Mouse (Mus musculus): Measurements from ENCODE around the gene Phkb.
"Not testable (repeated sequence)": the region's sequence is repeated elsewhere in the genome, so short reads cannot be mapped to it uniquely, and the experiment has no call there.

Gene Phkb

DNA sequence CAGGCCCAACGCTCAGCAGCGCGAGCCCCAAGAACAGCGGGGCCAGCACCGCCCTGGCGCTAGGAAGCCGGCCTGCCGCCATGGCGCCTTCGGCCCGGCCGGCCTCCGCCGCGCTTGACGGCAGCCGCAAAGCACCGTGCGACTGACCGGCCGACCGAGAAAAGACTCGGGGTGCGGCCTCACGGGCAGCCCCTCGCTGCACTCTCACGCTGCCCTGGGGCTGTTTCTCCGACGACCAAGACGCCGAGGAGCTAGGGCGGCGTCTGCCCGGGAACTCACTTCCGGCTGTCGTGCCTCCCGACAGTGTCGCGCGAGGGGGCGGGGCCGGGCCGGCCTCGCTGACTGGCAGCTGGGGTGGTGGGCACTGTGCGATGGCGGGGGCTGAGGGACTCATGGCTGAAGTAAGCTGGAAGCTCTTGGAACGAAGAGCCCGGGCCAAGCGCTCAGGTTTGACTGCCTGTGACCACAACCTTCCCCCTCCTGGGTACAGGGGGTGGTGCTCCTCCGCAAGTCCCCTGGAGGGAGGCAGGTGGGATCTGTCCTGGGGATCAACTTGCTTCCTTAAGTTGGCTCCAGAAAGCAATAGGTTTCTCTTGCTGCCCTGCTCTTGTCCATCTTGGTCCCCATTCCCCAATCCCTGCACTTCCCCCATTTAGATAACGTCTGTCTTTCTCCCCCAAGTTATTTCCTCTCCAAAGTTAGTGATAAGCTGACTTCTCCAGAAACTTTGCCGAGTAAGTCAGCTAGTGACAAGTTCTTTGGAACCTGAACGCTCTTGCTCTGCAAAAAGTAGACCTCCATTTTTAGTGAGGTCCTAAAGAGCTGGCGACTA is at the start of gene Phkb, which contains the start of gene Itfg1:
Gene Phkb (plus strand): TSS at position 303 of the 832 bp plus-strand sequence.
Gene Itfg1 (minus strand): TSS at position 265 of the 832 bp plus-strand sequence.
- DNase-seq = peak; percentile 89

DNA sequence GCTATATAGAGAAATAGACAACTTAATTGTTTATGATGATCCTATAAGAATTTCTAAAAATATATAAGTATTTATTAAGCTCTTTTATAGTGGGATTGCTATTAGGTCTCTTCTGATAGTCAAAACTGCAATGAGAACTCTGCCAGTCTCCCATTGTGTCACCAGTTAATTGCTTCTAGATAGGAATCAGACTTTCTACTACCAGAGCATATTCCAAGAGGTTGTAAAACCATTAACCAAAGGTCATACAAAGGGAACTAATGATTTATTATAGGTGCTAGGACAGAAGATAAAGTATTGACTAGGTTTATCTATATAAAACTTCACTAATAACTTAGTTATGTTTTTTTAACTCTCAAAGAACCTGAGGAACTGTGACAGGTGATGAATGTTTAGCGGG is 44.4 kb upstream of the Phkb start:
- DNase-seq = not testable (repeated sequence)

DNA sequence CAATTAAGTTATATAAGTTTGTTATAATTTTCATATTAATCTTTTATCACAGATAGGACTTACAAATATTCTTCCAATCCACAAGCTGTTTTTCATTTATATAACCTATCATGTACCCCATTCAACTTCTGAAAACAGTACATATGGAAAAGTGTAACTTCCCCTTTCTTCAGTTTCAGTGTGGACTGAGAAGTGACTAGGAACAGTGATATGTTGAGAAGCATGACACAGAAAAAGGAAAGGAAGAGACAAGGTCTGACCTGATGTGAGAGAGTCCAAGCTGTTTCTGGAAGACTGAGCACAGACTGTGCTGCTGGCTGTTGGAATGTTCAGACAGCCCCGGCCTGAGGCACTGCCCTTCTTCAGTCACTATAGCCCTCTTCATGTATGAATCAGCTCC is 40.6 kb upstream of the Phkb start:
- DNase-seq = no peak

DNA sequence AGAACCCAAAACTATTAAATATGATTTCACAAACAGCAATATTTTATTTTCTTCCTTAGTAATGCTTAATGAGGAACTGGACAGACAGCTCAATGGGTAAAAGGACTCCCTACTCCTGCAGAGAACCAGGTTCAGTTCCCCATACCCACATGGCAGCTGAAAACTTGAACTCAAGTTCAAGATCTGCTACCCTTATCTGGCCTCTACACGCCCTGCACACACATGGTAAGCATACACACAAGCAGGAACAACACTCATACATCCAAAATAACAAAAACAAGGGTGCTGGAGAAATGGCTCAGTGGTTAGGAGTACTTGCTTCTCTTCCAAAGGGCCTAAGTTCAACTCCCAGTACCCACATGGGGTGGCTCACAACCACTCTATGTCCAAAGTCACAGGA is 39.4 kb upstream of the Phkb start:
- no peak for DNase-seq

DNA sequence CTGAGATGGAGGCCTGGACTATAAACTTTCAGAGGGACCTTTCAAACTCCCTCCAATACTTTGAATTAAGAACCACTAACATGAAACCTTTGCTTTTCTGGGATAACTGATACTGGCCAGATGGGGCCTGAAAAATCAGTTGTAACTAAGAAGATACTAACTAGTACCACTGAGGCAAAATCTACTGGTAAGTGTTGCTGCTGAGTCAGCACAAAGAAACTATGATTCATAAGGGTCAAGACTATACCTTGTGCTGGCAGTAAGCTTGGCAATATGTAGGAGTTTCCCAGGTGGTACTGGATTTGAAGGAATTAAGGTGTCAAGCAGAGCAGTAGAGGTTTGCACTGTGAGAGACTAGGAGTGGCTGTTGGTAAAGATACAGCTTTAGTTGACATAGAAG is 27.1 kb upstream of the Phkb start:
- no peak for DNase-seq

DNA sequence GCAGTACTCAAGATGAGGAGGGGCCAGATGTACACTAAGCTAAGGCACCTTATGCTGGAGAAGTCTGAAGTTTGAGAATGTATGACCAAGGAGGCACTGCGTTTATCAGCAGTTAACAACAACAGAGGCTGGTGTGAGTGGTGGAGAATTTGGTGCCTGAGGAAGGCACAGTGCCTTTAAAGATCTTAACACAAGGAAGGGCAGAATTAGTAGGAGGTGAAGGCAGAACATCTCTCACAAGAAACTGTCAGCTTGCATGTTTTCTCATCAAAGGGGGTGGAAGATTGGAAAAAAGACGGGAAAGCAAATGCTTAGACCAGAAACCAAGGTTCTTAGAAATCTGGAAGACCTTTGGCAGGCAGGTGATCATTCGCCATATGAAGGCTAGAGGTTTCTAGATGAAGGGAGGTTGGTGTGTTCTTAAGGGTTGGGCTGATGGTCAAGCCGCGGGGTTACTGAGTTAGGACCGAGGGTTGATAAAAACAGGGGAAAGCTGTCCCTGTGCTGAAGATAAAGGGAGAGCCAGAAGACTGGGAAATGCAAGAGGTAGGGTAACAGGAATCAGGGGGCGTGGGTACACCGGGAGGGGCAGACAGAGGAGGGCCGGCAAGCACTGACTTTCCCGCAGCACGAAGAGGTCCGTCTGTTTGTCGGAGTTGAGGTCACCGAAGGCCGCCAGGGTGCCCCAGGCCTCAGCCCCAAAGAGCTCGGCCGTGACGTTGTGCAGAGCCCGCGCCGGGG is 673 bp upstream of the Phkb start:
- DNase-seq = peak in 1 of 2 experiments; percentile 16

DNA sequence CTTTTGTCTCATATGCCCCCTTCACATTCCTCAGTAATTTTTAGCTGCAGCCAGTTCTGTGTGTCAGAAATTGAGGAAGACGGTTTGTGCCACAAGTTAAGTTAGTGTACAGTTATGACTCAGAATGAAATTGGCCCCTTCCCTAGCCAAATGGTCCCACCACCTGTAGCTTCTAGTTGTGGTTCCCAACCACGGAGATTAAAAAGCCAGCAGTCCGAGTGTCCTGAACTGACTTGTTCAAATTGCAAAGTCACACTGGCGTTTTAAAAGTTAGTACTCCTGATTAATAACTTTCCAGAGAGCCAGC is 683 bp downstream of the Phkb start:
- no peak for DNase-seq

DNA sequence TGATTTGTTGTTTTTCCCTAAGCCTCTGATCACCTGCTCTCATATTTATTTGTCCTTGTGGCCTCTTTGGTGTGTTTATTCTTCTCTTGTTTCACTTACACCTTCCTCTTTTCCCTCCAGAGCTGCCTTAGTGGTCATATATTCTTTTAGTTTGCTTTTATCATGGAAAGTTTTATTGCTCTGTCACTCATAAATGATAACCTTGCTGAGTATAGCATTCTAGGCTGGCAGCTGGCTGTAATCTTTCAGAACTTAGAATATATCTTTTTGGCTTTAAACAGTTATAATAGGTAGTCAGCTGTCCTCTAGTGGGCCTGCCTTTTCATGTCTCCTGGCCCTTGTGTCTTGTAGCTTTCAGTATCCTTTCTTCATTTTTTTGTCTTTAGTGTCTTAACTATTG is 5.1 kb downstream of the Phkb start:
- no peak for DNase-seq

DNA sequence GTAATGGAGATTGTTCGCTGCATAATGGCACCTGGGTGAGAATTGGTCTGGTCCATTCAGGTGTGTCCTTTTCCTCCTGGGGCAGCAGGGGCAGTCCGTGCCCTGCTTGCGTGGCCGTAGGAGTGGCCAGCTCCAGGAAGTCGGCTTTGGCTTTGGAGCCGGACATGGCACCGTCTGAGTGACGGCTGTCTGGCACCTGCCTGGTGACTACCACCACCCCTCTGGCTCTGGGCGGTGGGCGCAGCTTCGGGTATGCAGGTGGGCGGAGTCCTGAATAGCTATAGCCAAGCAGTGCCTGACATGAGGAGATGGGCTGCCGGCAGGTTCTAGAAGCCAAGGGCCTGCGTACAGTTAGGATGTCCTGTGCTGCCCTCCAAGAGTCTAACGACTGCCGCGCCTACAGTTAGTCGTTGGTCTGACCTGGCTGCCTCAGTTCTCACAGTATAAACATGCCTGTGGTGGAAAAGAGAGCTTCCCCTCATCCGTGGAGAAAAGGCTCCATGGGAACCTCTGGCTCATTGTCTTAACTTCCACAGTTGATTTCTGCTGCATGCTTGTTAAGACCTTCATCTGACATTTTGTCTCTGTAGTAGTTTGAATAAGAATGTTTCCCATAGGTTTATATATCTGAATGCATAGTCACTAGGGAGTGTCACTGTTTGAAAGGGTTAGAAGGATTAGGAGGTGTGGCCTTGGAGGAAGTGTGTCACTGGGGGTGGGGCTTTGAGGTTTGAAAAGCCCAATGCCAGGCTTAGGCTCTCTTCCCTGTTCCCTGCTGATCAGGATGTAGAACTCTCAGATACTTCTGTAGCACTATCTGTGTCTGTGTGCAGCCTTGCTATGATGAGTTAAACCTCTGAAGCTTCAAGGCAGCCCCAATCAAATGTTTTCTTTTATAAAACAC is 13.7 kb downstream of the Phkb start:
- DNase-seq = no peak

DNA sequence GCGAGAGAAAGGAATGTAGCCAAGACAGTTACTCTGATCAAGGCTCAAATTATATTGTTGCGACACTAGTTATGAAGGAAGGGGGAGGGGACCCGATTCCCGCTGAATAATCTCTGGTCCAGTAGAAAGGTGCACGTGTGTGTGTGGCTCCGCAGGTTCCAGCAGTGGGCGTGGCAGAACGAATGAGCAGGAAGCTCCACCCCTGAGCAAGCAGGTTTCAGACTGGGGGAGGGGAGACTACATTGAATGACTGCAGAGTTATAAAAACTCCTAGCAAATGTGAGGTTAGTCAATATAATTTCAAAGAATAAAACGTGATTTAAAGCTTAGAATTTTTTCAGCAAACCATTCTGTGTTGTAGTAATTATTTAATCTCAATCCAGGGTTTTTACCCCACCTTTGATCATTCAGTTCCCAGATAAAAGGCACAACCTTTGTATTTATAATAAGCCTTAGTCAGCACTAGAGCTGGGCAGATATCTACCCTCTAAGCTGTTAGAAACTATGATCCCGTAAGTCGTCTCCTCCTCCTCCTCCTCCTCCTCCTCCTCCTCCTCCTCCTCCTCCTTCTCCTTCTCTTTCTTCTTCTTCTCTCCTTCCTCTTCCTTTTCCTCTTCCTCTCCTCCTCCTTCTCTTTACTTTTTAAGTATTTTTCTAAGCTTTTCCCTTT is 16.6 kb downstream of the Phkb start:
- not testable (repeated sequence) for DNase-seq

DNA sequence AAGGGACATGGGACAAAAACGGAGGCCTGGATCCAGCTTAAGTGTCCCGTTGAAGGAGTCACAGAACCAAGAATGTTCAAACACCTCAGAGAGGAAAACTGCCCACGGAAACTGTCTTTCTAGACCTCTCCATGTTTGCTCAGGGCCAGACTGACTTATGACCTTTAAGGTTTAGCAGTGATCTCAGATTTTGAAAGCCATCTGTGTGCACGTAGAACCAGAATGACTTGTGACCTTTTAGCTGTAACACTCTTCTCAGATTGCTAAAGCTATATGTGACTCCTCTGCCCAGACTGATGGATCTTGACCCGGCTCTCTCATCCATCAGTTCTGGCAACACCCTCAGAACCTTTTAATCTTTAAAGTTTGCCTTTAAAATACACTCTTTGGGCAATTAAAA is 19.9 kb downstream of the Phkb start:
- DNase-seq = no peak

DNA sequence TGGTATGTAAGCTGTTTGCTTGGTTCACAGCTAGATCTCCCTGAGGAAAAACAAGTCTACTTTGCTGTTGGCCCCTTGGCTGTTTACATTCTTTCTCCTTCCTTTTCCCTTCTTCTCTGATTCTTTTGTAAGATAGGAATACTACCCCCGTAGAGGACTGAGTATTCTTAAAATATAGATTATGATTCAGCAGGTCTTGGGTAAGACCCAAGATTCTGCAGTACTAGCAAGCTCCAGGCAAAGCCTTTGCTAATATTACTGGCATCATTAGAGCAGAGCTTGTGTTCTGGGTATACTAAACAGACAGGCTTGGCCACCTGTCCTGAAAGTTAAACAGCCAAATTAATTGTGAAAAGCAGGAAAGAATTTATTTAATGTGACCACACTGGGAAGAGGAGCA is 21.6 kb downstream of the Phkb start:
- DNase-seq = no peak

DNA sequence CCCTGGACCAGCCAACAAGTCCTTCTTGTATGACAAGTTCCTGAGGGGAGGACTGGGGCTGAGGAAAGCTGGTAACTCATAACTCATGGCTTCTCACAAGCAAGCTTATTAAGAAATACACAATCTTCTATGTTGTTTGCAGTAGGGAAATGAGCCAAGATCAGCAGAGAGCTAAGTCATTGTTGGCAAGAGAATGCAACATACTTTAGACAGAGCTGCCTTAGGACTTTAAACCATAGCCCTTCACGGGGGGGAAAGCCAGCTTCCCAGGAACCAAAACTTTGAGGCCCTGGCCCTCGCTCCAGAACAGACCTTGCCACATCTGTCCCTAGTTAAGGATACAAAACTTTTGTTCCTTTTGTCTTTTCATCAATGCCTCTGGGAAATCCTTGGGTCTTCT is 30.9 kb downstream of the Phkb start:
- DNase-seq = no peak

DNA sequence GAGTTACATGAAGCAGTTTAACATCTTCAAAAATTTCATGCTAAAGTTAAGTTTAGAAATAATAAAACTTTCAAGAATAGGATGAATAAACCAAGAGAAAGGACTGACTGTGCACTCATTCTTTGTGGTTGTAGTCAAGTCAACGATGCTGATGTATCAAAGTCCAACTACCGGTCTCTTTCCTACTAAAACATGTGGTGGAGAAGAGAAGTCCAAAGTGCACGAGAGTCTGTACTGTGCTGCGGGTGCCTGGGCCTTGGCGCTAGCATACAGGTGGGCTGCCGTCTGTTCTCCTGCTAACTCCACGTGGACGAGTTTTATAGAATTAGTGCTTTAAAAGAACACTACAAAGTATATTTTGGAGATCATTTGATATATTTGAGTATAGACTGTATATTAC is 37.2 kb downstream of the Phkb start:
- no peak for DNase-seq

DNA sequence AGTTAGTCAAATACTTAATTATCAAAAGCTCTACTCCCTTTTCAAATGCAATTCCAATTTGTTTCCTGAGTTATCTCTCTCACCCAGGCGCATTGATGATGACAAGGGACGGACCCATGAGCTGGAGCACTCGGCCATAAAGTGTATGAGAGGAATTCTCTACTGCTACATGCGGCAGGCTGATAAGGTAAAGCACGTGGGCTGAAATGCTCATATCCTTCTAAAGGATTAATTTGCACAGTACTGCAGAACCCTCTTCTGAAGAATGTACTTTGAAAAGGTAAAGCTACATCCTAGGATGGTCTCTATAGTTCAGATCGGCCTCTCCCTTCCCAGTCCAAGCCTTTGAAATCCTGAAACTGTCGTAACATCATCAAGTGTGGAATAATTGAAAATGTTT is 38.9 kb downstream of the Phkb start:
- DNase-seq = no peak

DNA sequence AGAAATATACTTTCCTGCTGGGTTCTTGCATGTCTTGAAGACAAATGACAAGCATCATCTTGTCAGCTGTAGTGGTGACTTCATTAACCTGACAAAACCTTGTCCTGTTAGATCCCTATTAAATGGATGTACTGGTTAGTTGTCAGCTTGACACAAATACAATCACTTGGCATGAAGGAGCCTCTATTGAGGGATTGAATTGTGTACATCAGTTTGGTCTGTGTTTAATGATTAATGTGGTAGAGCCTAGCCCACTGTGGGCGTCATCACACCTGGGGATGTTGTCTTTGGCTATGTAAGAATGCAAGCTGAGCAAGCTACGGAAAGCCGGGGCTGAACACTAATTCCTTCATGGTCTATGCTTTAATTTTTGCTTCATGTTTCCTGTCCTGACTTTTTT is 44.1 kb downstream of the Phkb start:
- DNase-seq = no peak

DNA sequence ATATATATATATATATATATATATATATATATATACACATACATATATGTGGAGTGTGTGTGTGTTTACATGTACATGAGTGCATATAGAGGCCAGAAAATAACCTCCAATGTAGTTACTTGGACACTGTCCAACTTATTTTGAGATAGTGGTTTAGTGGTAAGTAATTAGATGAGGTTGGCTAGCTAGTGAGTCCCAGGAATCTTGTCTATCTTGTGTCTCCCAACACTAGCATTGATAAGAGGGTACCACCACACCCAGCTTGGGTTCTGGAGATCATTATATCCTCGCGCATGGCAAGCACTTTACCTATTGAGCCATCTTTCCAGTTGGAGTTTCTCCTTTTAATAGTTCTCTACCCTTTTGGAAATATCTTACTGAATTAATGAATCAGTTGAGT is 56.9 kb downstream of the Phkb start:
- no peak for DNase-seq

DNA sequence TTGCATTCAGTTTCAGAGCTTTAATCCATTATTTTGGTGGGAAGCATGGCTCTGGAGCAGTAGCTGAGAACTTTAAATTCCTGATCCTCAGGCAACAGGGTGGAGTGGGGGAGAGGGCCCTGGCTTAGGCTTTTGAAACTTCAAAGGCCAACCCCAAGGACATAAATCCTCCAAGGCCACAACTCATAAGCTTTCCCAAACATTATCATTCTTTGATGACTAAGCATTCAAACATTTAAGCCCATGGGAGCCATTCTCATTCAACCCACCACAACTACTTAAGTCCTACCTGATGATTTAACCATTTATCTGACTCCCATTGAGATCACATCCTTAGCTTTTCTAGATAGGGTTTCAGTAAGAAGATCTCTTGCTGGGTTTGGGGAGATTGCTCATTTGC is 84.2 kb downstream of the Phkb start:
- no peak for DNase-seq

DNA sequence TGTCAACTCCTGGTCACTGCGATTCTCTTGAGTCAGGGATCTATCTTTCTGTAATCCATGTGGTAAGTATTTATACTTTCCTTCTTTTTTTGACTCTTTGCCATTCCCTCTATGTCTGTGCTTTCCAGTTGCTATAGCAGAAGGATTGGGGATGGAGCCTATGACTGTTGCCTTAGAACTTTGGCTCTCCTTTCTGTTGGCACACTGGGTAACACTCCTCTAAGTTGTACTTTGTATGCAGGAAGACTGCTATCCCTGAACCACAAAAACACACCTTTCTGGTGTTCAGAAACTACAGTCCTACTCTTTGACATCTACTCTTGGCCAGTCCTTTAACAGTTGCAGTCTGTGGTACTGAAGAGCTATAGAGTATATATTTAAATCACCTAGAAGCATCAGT is 84.8 kb downstream of the Phkb start:
- DNase-seq = no peak

DNA sequence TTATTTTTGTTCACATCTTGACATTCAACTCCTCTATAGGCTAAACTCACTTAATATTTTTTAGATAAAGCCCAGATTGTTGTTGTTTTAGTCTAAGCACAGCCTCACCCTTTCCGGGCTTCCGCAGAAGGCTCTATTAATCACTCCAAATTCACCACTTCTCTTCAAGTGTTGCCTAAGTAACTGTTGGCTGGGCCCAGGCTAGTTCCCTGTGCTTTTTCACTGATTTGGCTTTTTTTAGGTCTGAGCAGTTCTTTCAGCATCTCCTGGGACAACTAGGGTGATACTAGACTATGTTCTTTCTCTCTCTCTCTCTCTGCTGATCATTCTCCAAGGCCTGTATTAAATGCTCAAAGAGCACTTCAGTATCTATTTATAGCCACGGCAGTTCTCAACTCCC is 85.3 kb downstream of the Phkb start:
- DNase-seq = no peak

DNA sequence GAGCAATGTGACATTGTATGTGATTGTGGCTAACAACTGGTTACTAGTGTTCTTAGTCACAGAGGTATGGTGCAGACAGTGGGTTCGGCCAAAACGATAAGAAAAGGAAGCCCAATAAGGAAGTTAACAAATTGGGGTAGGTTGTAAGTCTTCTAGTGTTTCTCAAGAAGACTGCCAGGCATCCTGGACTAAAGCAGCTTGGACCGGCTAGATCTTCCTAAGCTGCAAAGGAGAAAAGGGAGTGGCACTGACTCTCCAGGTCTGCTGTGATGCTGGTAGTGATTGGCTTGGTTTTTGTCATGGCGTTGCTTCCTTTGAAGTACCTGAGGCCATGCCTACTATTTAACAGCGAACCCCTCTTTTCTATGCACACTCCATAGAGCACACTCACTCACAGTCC is 95.4 kb downstream of the Phkb start:
- no peak for DNase-seq

DNA sequence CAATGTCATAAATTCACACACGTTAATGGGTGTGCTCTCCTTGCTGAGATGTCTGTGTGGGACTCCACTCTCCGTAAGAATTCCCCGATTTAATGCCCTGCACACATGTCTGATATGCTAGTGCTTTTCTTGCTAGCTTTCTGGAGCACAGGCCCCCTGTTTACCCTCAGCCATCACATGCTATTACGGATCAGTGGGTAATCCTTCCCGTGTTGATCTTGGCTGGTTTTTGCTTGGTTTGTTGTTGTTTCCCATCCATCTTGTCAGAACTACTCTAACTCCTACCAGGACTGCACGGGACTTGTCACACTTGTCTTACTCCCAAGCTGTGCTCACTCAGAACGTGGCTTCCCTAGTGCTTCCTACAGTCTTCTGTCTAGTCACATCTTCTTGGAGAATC is 96.6 kb downstream of the Phkb start:
- no peak for DNase-seq

DNA sequence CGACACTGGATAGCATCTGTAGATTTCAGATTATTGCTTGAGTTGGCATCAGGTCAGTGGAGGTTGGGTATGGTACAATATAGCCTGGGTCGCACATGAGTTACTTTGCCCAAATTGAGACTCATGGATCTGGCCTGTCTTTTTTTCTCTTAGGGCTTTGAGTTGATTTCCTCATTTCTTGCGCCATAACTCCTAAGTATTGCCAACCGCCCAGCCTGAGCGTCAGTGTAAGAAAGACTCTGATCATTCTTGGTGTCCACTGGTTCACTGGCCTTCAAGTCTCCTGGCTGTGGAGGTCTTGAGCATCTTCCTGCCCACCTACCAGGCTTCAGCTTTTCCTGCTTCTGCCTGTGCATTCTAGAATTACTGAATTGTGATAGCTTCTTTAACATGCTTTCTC is 104.1 kb downstream of the Phkb start:
- DNase-seq = no peak
